Mouse (Mus musculus) gastrocnemius, postnatal 10 days (tissue): ENCODE data around the gene Cct4. TPM values are rescaled to one million over a fixed set of nuclear protein-coding genes. Genes with fewer than 3 reads are reported as not detected.
A peak's percentile ranks its signal among the peaks of the same experiment; 100 is the strongest.

Source experiments
- DNase-seq: peaks from one replicate; pipeline ENCODE4 v3.0.0; 2021; ENCODE audit warnings: mixed read lengths
- total RNA-seq, 2 experiments: library from RNA; stranded (reverse); gene quantifications; 2 replicates each; pipeline ENCODE4 v1.2.3; 2021

Gene Cct4
- total RNA-seq, 2 experiments from 2014 or later = 118 to 122 TPM

DNA sequence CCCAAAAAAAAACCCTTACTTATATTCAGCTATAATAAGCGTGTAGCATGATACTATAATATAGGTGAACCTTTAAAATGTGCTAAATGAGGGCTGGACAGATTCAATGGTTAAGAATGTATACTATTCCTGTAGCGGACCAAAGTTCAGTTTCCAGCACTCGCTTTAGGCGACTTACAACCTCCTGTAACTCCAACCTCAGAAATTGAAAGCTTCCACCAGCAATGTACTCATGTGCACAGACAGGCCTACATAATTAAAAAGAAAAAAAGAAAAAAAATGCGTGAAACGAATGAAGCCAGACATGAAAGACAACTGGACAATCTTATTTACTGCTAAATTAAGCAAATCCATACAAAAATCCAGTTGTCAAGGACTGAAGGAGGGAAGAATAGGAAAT lies 7.5 kb upstream of the Cct4 start:
- no peak for DNase-seq

GRCm38 (mm10) chr11:22985510-22985909 lies 4.8 kb upstream of the Cct4 start:
- no peak for DNase-seq

DNA sequence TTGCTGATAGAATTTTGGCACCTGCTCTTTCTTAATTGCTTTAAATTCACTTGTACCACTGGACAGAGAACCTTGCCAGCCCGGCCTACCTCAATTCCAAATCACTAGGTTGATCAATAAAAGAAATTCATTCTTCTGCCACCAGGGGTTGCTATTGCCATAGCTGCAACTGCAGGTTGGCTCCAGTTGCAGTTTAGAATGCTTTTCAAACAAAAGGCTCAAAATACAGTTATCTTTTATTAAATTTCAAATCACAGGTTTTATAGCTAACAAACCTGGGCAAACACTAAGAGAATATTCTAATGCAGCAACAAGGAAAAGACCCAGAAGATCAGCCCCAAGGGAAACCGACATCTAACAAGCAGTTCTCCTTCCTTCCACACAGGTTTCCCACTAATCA lies 3.0 kb upstream of the Cct4 start:
- peak; percentile 30 for DNase-seq

DNA sequence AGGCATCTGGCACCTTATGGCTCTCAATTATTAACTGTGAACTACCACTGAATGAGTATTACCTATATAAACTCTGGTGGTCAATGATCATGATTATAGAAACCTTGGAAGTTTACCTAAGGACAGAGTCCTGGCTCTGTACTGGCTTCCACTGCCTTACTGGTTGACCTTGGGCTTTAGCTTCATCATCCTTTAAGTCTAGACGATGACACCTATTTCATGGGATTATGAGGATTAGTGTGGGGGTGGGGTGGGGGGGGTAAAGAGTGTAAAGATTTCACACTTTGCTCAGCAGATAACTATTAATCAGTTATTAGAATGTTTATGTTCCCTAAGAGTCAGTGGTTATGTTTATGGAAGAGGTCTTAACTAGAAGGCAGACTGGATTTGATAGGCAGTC lies 533 bp upstream of the Cct4 start:
- no peak for DNase-seq

DNA sequence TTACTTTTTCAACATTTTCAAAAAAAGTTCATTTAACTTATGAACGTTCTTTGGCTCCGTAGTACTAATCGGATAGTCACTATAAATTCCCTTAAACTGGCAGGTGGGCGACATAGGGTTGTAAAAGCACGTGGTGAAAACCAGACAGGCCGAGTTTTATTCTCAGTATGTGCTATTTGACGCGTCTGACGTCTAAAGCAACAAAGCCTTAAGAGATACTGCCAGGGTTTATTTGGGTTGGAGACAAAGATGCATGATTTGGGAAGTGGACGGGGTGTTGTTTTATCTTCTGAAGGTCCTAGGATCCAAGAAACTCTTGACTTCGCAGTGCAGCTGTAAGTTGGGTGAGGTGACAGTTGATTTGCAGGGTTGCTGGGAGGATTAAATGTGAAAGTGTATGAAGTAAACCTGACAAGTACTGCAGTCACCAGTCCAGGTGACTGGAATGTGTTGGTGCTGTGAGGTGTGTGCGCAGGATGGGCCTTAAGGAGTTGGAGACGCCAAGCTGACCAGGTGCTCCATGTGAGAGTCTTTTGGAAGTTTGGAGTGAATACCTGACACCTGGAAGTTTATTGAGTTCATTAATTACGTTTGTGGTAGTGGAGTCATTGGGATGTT lies 1.0 kb downstream of the Cct4 start:
- no peak for DNase-seq

- DNase-seq = no peak
Observed at GRCm38 (mm10) chr11:22994271-22994670, 4.0 kb downstream of the Cct4 start.

DNA sequence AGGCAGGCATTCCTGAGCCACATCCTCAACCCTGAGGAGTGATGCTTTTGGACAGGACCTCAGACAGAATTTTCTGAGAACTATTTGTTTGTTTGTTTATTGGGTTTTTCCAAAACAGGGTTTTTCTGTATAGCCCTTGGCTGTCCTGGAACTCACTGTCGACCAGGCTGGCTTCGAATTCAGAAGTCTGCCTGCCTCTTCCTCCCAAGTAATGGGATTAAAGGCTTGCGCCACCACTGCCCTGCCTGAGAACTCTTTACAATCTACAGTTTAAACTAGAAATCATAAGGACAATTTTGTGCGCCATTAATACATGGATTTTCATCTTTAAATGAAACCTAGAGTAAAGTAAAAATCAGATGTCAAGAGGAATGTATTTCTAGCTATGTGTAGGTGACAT lies 5.1 kb downstream of the Cct4 start:
- no peak for DNase-seq

DNA sequence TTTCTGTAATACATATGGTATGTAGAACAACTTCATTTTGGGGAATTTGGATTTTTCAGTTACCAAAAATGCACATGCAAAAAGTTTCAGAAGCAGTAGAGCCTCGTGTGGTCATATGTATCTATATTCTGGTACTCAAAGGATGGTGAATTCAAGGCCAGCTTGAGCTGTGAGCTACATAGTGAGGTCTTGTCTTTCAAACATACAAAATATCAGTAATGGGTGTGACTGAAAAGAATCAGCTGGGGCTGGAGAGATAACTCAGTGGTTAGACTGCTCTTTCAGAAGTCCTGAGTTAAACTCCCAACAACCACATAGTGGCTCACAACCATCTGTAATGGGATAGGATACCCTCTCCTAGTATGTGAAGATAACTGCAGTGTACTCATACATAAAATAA lies 8.0 kb downstream of the Cct4 start:
- no peak for DNase-seq

GRCm38 (mm10) chr11:23005276-23005675 lies 15.0 kb downstream of the Cct4 start:
- DNase-seq = no peak

GRCm38 (mm10) chr11:23007166-23007480 lies 16.8 kb downstream of the Cct4 start:
- no peak for DNase-seq

DNA sequence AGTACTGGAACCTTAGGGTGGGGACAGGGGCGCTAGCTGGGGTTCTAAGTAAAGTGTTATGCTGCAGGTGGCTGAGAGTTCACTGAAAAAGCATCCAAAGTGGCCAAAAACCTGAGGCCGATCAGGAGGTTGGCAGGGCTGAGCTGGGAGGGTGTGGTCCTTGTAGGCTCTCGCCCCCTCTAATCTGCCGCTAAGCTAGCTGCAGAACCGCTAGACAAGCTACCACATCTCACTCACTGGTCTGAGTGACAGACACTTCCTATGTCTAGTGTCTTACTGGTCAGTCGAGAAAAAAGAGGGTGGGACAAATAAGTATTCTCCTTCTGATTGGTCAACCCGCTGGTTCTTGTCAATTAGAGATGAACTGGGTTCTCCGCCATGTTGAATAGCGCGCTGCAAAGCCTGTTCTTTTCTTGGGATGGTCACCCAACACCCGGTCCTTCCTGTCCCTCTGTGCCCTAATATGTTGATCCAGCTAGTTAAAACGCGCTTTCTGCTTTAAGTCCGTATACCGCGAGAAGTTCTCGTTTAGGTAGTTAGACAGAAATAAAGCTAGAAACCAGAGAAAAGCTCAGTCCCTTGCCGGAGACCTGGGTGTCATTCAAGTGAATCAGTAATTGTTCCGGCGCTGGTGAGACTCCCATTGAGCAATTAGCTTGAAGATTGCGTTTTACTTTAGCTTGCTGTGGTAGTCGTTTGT lies 17.3 kb downstream of the Cct4 start, which contains the start of gene Fam161a:
Fam161a (plus strand) TSS at position 51 of the 700 bp plus-strand sequence.
- peak; percentile 51 for DNase-seq

GRCm38 (mm10) chr11:23008181-23008823 lies 18.0 kb downstream of the Cct4 start:
- DNase-seq = peak; percentile 76

DNA sequence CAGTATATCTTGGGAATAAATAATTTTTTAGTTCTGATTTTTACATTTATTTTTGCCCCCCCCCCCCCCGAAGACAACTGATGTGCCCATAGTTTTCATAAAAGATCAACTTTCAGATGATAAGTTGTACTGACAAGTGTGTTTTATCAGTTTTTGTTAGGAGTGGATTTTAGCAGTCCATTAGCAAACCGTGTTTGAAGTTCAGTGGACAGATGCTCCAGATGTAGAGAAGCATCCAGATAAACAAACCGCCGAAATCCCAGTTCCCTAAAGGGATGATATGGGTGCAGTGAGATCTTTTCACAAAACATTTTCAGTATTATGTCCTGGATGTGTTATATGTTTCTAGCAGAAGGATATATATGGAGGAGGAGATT lies 18.5 kb downstream of the Cct4 start:
- no peak for DNase-seq

DNA sequence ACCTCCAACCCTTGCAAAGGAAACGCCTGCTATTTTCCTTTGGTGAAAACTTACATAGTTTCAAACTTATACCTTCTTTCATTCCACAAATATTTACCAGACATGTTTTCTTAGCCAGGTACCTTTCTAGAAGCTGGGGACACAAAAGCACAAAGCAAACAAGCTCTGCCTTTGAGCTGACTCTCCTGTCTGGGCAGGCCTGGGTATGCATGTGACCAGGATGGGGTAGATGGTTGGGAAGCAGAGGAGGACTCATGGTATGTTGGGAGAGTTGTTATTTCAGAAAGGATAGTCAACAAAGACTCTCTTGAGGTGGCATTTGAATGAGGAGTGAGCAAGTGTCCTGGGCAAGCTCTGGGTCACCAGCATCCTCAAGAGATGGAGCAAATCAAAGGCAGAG lies 22.8 kb downstream of the Cct4 start:
- DNase-seq = no peak

DNA sequence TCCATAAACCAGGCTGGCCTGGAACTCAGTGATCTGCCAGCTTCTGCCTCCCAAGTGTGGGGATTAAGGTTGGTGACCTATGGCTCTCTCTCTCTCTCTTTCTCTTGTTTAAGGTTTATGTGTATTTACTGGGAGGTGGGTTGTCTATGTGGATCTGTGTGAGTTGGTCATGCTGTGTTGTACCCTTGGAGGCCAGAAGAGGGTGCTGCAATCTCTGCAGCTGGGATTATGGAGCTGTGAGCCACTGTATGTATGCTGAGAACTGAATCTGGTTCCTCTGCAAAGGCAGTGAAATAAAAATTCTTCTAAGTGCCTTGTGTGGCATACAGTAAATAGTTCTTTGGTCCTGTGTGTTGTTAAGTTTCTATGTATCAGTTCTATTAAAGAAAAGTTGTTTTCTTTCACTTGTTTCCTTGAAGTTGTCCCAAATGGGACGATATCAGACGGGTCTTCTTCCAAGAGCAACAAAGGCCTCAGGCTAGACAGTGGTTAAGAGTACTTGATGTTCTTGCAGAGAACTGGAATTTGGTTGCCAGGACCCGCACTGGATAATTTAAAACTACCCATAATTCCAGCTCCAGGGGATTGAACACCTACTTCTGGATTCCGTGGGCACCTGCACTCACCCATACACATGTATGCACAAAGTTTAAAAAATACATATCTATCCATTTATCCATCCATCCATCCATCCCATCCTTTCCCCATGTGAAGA lies 23.4 kb downstream of the Cct4 start:
- no peak for DNase-seq

DNA sequence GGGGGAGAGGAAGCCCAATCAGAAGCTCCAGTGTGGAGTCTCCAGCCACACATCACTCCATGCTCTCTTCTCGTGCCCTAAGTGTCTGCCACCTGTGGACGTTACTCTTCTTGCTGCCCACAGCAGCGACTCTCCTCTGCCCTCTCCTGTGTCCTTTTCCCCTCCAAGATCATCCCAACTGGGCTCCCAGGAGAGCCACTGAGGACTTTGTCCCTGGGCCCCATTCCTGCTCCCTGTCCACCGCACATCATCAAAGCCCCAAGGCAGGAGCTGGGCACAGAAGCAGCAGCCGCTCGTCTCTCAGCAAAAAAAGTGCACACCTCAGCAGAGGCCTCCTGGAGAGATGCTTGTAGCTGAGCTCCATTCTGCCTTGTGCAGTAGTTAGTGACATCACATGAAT lies 24.7 kb downstream of the Cct4 start:
- DNase-seq = no peak

GRCm38 (mm10) chr11:23017943-23018342 lies 27.6 kb downstream of the Cct4 start:
- no peak for DNase-seq

- DNase-seq = no peak
Observed at GRCm38 (mm10) chr11:23020116-23020770, 29.9 kb downstream of the Cct4 start.

- DNase-seq = no peak
Observed at GRCm38 (mm10) chr11:23020841-23021240, 30.5 kb downstream of the Cct4 start.

GRCm38 (mm10) chr11:23023155-23023554 lies 32.8 kb downstream of the Cct4 start:
- no peak for DNase-seq

GRCm38 (mm10) chr11:23024169-23024568 lies 33.9 kb downstream of the Cct4 start:
- no peak for DNase-seq

DNA sequence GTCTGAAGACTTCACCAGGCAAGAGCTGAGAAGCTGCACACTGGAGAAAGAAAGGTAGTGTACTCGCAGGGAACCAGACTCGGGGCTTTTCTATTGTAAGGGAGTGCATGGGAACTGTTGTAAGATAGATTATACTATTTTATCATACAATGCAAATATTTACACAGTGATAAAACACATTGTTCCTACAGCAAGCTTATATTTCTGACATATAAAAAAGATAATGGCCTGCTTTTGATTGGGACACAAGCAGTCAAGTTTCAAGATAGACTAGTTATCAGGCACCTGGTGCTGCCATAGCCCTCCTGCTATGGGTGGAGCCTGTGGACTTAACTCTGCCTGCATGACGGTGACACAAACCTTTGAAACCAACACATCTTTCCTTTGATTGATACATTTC lies 38.6 kb downstream of the Cct4 start:
- no peak for DNase-seq

DNA sequence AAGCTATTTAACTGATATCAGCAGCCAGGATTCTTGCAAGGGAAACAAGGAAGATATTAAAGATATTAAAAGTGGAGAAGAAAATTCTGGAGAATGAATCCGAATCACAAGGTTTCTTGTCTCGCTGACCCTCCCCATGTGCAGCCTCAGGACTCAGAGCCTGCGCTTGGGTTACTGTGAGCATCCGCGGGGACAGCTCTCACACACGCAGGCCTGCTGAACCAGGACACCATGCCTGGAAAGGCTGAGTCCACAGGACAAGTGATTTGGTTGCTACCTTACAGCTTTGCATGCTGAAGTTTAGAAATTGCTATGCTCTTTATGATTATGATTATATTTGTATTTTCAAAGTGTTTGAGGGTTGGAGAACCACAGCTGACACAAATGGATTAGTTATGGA lies 39.1 kb downstream of the Cct4 start:
- DNase-seq = no peak
